Mouse (Mus musculus): ENCODE data around the gene Pdzd9. TPM values are rescaled to one million over a fixed set of nuclear protein-coding genes. Genes with fewer than 3 reads are reported as not detected.

The Pdzd9 gene
- not detected for polyA plus RNA-seq (2015; fragmentation: Illumina TruSeq; extraction: RNeasy Lipid Tissue Mini Kit (QIAGEN cat#74804); ENCODE audit: insufficient read depth, low replicate concordance)

DNA sequence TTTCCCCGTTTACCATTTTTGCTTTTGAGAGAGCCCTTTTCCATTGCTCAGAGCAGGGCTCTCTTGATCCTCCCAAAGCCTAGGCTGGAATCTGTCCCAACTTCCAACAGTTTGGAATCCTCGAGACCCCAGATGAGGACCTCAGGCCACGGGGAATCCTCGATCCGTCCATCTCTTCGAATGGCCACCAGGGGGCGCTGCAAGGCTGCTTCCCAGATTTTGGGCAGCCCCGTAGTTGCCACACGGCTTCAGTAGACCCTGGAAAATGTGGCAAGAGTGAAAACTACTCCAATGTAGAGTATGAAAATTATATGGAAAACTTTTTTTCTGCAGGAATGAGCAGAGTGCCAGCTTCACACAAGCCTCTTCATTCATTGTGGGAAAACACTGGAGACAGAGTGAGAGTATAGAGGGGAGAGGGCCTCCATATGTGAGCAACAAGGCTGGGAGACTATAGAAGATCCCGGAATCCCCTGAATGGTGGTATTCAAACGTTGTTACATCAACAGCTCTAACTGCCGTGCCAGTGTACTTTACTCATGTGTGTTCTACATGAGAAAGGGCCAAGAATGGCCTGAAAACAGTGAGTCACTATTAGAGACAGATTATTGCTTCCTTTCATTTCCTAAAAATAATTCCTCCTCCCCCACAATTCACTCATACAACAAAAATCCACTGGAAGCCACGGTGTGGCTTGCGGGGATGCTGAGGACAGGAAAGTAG, at the start of gene Pdzd9:
Gene Pdzd9, minus strand, starts transcription at position 191 of the 723 bp plus-strand sequence.

DNA sequence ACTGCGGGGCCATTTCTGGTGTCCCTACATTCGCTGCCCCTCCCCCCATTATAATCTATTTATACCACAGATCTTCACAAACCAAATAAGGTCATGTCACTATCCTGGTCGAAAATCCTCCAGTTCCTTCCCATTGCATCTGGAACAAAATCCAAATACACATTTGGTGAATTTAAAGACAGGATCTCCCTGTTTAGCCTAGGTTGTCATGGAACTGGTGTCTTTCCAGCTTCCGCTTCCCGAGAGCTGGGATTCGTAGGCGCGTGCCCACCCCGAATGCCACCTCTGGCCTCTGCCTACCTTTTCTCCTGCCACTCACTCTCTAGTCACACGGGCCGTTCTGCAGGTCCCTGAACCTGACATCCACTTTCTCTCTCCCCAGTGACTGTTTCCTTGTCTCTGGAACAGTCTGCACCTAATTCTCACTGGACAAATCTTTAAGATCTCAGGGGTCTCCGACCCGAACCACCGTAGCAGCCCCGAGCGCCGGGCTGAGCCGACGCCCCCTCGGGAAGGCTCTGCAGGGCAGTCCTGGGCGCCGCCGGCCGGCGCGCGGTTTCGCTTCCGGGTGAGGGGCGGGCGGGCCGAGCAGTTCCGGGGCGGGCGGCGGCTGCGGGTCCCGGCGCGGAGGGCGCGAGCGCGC, 7.0 kb upstream of the Pdzd9 start, which contains the start of gene Mosmo:
Gene Mosmo, plus strand, starts transcription at position 618 of the 643 bp plus-strand sequence.

DNA sequence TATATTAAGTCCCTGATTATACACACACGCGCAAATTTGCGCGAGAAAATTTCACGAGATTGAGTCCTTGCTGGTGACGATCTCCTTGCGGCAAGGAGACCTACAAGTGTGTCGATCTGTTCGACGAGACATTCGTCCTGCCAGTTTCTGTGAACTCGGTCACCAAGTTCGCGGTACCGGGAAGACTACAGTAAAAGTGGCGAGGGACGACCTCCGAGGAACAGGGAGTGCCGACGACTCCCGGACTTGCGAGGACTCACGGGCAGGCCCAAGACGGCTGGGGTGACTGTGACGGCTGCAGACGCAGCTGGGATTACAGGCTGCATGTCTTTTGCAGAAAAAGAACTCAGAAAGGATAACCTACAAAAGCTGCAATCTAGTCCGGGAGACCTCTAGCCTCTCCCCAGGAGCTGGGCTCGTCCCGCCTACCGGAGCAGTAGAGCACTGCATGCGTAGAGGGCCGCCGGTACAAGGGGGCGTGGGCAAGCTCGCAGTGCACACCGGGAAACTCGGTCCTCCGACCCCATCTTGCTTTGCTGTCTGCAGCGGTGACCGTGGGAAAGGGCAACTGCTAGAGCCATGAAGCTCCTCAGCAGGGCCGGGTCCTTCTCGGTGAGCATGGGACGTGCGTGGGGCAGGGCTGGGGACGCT, 35.3 kb downstream of the Pdzd9 start, which contains the start of gene Uqcrc2:
Gene Uqcrc2, plus strand, starts transcription at position 466 of the 651 bp plus-strand sequence.

Other genes with a start within 250 kb of the Pdzd9 start
- gene Uqcrc2, start 35.2 kb downstream of the Pdzd9 start, polyA plus RNA-seq (2015; fragmentation: Illumina TruSeq; extraction: RNeasy Lipid Tissue Mini Kit (QIAGEN cat#74804); ENCODE audit: insufficient read depth, low replicate concordance) = 211 TPM
- 51.7 TPM for gene Mosmo, start 7.3 kb upstream of the Pdzd9 start, polyA plus RNA-seq (2015; fragmentation: Illumina TruSeq; extraction: RNeasy Lipid Tissue Mini Kit (QIAGEN cat#74804); ENCODE audit: insufficient read depth, low replicate concordance)
- gene Vwa3a, start 69.0 kb upstream of the Pdzd9 start, polyA plus RNA-seq (2015; fragmentation: Illumina TruSeq; extraction: RNeasy Lipid Tissue Mini Kit (QIAGEN cat#74804); ENCODE audit: insufficient read depth, low replicate concordance) = 0.23 TPM
- gene Gm5737, start 142.0 kb upstream of the Pdzd9 start, polyA plus RNA-seq (2015; fragmentation: Illumina TruSeq; extraction: RNeasy Lipid Tissue Mini Kit (QIAGEN cat#74804); ENCODE audit: insufficient read depth, low replicate concordance) = not detected
- gene Eef2k, start 172.5 kb upstream of the Pdzd9 start, polyA plus RNA-seq (2015; fragmentation: Illumina TruSeq; extraction: RNeasy Lipid Tissue Mini Kit (QIAGEN cat#74804); ENCODE audit: insufficient read depth, low replicate concordance) = 13.0 TPM
- gene Polr3e, start 247.4 kb upstream of the Pdzd9 start, polyA plus RNA-seq (2015; fragmentation: Illumina TruSeq; extraction: RNeasy Lipid Tissue Mini Kit (QIAGEN cat#74804); ENCODE audit: insufficient read depth, low replicate concordance) = 18.9 TPM